Mouse (Mus musculus): Measurements from ENCODE around the gene Myb. TPM values are rescaled to one million over a fixed set of nuclear protein-coding genes. Genes with fewer than 3 reads are reported as not detected.

Gene Myb
- polyA plus RNA-seq, 1 experiment from 2014 or later, result 7.7 TPM

DNA sequence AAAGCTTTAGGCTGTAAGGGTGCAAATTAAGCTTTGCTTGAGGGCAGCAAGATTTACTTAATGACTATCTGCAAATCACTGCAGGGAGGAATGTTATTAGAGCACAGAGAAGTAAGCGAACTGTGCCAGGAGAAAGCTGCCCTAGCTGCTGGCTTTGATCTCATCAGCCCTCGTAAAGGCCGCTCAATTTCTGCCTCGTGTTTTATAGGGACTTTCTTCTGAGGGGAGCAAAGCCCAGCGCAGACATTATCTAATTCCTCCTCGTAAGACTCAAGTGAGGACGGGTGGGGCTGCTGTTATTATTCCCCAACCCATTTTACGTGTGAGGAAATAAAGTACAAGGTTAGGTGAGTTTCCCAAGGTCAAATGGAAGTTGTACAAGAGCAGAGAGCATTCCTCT lies 34.8 kb upstream of the Myb start:
- ATAC-seq (ENCODE audit: low read depth), result no peak
- Histone ChIP-seq H3K4me1 (ENCODE audit: control insufficient read depth, low read depth, low read length) (peaks cover 38% of the 10 kb centered on the region), H3K9me3 (replicated peaks; ENCODE audit: control insufficient read depth, low read length) (no peaks in the 10 kb centered on the region), H3K9ac (ENCODE audit: low read depth, low read length) (peak overlapping the region; percentile 3; the same call in 1 of the 2 replicates), H3K27me3 (ENCODE audit: control insufficient read depth, insufficient read depth, low read depth, low read length) (no peaks in the 10 kb centered on the region), H3K4me2 (ENCODE audit: low read depth, low read length) (peak overlapping the region; percentile 42), H3K4me3 (ENCODE audit: low read depth, low read length) (no peak overlapping the region), H3K36me3 (ENCODE audit: control insufficient read depth, insufficient read depth) (no peaks in the 10 kb centered on the region), H3K27ac (ENCODE audit: low read length) (peak overlapping the region; percentile 78)
- WGBS (ENCODE audit: insufficient replicate concordance), result 40% methylated on average over 8 of the region's 8 CpGs

DNA sequence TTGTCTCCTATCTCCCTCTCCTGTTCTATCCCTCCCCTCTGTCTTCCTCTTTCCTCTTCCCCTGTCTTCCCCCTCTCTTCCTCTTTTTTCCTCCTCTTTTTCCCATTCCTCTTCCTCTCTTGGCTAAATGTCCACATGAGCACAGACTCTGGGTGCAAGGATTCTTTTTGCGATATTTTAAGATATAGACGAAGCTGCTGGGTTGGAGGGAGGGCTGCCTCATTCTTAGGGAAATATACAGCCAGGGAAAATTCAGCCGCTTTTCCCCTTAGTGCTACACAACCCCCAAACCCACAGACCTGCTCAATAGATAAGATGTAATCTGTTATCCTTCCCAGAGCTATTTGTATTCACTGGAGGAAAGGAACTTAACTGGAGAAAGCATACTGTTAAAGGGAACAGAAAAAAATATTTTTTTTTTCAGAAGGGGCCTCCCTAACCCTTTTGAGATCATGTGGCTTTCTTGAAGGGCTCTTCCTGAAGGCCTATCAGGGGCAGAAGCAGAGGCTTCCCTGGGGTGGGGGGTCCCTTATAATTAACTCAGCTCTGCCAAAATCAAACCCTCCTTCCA lies 33.2 kb upstream of the Myb start:
- Histone ChIP-seq H3K4me3 (ENCODE audit: low read depth, low read length) (no peak overlapping the region), H3K27ac (ENCODE audit: low read length) (no peak overlapping the region), H3K4me2 (ENCODE audit: low read depth, low read length) (0 out of 2 replicates have a peak overlapping the region, but pooled peaks have one; percentile 13), H3K36me3 (ENCODE audit: control insufficient read depth, insufficient read depth) (no peaks in the 10 kb centered on the region), H3K4me1 (ENCODE audit: control insufficient read depth, low read depth, low read length) (peaks cover 38% of the 10 kb centered on the region), H3K27me3 (ENCODE audit: control insufficient read depth, insufficient read depth, low read depth, low read length) (no peaks in the 10 kb centered on the region), H3K9me3 (replicated peaks; ENCODE audit: control insufficient read depth, low read length) (no peaks in the 10 kb centered on the region), H3K9ac (ENCODE audit: low read depth, low read length) (no peak overlapping the region; the same call in 1 of the 2 replicates)
- ATAC-seq (ENCODE audit: low read depth), result no peak
- 16% methylated on average over 3 of the region's 3 CpGs for WGBS (ENCODE audit: insufficient replicate concordance)

DNA sequence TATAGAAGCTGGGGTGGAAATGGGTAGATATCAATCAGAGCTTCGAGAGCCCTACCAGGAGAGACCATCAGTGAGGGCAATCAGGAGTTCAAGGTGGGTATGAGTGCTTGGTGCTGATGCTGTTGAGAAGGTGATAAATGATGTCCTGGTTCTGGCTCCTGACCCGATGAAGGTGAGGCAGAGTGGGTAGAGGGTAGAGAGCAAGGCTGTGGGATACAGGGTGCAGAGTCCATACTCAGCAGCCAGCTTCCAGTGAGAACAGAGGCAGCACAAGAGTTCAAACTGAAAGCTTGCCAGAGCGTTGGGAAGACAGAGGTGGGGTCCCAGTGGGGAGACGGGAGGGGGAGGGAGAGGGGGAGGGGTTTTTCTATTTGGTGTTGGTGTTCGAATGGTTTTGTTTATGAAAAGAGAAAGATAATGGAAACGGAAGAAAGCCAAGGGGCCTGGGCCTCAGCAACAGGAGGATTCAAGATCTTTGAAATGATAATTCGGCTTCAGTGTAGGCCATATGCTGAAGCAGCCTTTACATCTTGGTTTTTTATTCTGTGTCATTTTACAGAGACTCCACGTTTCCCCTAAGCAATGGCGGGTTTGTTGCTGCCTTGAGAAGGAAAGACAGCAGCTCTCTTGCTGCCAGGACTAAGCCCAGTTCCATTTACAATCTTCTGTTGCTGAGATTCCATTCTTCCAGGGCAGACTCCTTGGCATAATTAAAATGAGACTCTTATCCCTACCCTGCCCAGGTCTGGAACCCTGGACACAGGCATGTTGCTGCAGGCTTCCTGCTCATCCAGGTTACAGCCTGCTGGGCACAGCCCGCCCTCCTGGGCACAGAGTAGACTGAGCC lies 32.5 kb upstream of the Myb start:
- 21% methylated on average over 10 of the region's 10 CpGs for WGBS (ENCODE audit: insufficient replicate concordance)
- Histone ChIP-seq H3K27ac (ENCODE audit: low read length) (no peak overlapping the region), H3K9ac (ENCODE audit: low read depth, low read length) (no peak overlapping the region; the same call in 1 of the 2 replicates), H3K4me1 (ENCODE audit: control insufficient read depth, low read depth, low read length) (peaks cover 40% of the 10 kb centered on the region), H3K36me3 (ENCODE audit: control insufficient read depth, insufficient read depth) (no peaks in the 10 kb centered on the region), H3K27me3 (ENCODE audit: control insufficient read depth, insufficient read depth, low read depth, low read length) (no peaks in the 10 kb centered on the region), H3K9me3 (replicated peaks; ENCODE audit: control insufficient read depth, low read length) (no peaks in the 10 kb centered on the region), H3K4me3 (ENCODE audit: low read depth, low read length) (no peak overlapping the region), H3K4me2 (ENCODE audit: low read depth, low read length) (peak overlapping the region; percentile 13; the same call in 1 of the 2 replicates)
- no peak for ATAC-seq (ENCODE audit: low read depth)

DNA sequence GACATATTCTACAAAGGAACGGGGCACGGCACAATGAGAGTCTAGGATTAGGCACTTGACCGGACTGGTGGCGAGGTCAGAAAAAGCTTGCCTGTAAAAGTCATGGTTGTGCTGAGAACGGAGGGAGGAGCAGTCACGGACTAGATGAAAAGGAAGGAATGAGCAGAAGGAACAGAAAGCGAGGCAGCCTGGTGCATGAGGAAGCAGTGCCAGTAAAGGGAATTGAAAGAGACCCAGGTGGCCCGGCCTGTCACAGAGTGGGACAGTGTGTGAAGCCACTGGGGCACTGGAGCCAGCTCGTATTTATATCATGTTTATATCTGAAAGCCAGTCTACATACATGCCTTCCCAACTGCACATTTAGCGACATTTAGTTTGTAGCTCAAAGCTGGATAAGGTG lies 31.7 kb upstream of the Myb start:
- 66% methylated on average over 10 of the region's 10 CpGs for WGBS (ENCODE audit: insufficient replicate concordance)
- Histone ChIP-seq H3K27me3 (ENCODE audit: control insufficient read depth, insufficient read depth, low read depth, low read length) (no peaks in the 10 kb centered on the region), H3K9ac (ENCODE audit: low read depth, low read length) (no peak overlapping the region), H3K4me1 (ENCODE audit: control insufficient read depth, low read depth, low read length) (peaks cover 37% of the 10 kb centered on the region), H3K27ac (ENCODE audit: low read length) (no peak overlapping the region), H3K9me3 (replicated peaks; ENCODE audit: control insufficient read depth, low read length) (no peaks in the 10 kb centered on the region), H3K4me3 (ENCODE audit: low read depth, low read length) (no peak overlapping the region), H3K36me3 (ENCODE audit: control insufficient read depth, insufficient read depth) (no peaks in the 10 kb centered on the region), H3K4me2 (ENCODE audit: low read depth, low read length) (no peak overlapping the region)
- no peak for ATAC-seq (ENCODE audit: low read depth)

DNA sequence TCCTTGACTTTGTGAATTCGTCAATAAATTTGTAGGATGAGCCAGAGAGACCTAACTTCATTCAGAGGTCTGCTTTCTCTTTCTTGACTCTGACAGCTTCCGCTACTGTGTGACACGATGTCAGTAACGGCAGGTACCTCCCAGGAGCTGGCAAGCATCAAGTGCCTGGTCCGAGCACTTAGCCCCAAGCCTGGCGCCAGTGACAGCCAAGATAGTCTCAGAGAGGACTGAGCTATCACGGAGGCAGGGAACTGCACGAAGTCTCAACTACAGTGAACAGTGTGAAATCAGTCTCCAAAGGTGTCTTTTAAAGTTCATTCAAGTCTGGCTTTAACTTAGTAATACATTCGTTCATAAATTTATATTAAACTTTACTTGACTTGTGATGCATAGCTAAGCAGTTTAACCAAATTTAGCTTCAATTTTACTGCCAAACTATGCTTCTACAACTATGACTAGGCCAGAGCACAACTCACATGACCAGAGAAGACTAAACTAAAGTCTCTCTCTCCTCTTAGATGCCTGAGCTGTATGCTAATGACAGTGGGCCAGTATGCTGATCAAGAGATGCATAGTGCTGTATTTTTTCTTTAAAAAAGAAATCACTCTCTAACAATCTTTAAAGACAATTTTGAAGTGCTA lies 29.1 kb upstream of the Myb start:
- no peaks in the 10 kb centered on the region for H3K9me3 ChIP-seq (replicated peaks; ENCODE audit: control insufficient read depth, low read length)
- H3K4me3 ChIP-seq (ENCODE audit: low read depth, low read length), result no peak overlapping the region
- no peaks in the 10 kb centered on the region for H3K27me3 ChIP-seq (ENCODE audit: control insufficient read depth, insufficient read depth, low read depth, low read length)
- ATAC-seq (ENCODE audit: low read depth), result no peak
- H3K4me1 ChIP-seq (ENCODE audit: control insufficient read depth, low read depth, low read length), result peaks cover 19% of the 10 kb centered on the region
- WGBS (ENCODE audit: insufficient replicate concordance), result 47% methylated on average over 9 of the region's 9 CpGs
- H3K9ac ChIP-seq (ENCODE audit: low read depth, low read length), result no peak overlapping the region
- H3K4me2 ChIP-seq (ENCODE audit: low read depth, low read length), result no peak overlapping the region
- H3K27ac ChIP-seq (ENCODE audit: low read length), result no peak overlapping the region
- no peaks in the 10 kb centered on the region for H3K36me3 ChIP-seq (ENCODE audit: control insufficient read depth, insufficient read depth)

DNA sequence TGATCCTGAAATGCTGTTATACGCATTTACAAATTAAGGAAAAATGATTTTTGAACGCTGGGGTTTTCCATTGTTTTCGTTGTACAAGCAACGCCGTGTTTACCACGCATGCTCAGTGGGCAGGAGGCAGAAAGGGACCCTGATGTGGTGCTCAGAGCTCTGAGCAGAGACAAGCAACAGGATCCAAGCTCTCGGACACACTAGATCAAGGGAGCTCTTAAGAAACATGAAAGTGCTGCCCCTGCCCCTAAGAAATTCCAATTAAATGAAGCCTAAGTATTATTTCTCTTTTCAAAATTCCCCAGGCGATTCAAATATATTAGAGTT lies 28.5 kb upstream of the Myb start:
- H3K36me3 ChIP-seq (ENCODE audit: control insufficient read depth, insufficient read depth), result no peaks in the 10 kb centered on the region
- H3K4me2 ChIP-seq (ENCODE audit: low read depth, low read length), result peak overlapping the region; percentile 70
- ATAC-seq (ENCODE audit: low read depth), result no peak
- 15% methylated on average over 8 of the region's 8 CpGs for WGBS (ENCODE audit: insufficient replicate concordance)
- no peak overlapping the region for H3K27ac ChIP-seq (ENCODE audit: low read length)
- H3K4me1 ChIP-seq (ENCODE audit: control insufficient read depth, low read depth, low read length), result peaks cover 18% of the 10 kb centered on the region
- H3K27me3 ChIP-seq (ENCODE audit: control insufficient read depth, insufficient read depth, low read depth, low read length), result no peaks in the 10 kb centered on the region
- no peaks in the 10 kb centered on the region for H3K9me3 ChIP-seq (replicated peaks; ENCODE audit: control insufficient read depth, low read length)
- H3K4me3 ChIP-seq (ENCODE audit: low read depth, low read length), result peak overlapping the region; percentile 68
- H3K9ac ChIP-seq (ENCODE audit: low read depth, low read length), result peak overlapping the region; percentile 70

DNA sequence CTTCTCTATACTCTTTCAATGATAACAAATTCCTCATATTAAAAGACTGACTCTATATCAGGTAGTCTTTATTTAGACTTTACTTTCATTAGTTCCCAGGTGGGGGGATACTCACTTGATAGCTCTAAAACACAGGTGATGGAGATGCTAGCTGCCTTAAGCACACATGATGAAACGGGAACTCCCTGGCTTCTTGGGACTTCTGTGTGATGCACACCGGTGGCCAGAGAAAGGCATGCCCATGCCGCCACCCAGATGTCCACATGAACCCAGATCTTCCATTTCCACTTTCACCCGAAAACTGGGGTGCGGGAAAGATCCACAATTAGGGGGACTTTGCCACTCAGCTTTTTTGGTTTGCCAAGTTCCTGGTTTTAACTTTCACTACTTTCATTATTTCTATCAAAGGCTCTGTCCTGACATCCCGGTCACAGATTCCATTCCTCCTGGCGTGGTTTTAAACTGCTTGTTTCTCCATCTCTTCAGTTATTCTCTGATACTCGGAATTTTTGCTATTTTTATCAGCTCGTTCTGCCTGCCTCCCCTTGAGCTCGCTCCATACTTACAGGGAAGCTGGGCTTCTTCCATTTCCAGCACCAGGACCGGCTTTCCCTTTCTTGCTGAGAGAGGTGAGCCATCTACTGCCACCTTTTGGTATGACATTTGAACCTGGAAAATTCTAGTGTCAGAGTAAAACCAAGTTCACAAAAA lies 27.9 kb upstream of the Myb start:
- Histone ChIP-seq H3K27ac (ENCODE audit: low read length) (no peak overlapping the region), H3K9me3 (replicated peaks; ENCODE audit: control insufficient read depth, low read length) (no peaks in the 10 kb centered on the region), H3K36me3 (ENCODE audit: control insufficient read depth, insufficient read depth) (no peaks in the 10 kb centered on the region), H3K4me2 (ENCODE audit: low read depth, low read length) (peak overlapping the region; percentile 70), H3K9ac (ENCODE audit: low read depth, low read length) (peak overlapping the region; percentile 70), H3K4me1 (ENCODE audit: control insufficient read depth, low read depth, low read length) (peaks cover 13% of the 10 kb centered on the region), H3K27me3 (ENCODE audit: control insufficient read depth, insufficient read depth, low read depth, low read length) (no peaks in the 10 kb centered on the region), H3K4me3 (ENCODE audit: low read depth, low read length) (peak overlapping the region; percentile 68)
- 10% methylated on average over 11 of the region's 11 CpGs for WGBS (ENCODE audit: insufficient replicate concordance)
- peak; percentile 54 for ATAC-seq (ENCODE audit: low read depth)

DNA sequence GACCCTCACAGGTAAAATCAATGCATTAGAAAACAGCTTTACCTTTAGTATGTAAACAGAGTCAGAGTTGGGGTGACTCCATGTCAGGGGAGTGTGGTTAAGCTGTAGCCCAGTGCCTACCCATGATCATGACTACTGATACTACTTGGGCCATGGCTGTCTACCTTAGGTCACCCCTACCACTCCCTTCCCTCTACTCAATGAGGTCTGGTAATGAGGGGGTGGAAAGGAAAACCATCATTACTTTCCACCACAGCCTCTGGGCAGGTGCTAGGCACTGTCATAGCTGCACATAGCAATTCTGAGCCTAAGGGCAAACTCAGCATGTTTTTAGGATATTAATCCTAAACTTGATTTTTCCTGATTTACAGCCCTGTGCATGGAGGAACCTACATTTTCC lies 27.1 kb upstream of the Myb start:
- Histone ChIP-seq H3K4me3 (ENCODE audit: low read depth, low read length) (no peak overlapping the region), H3K4me2 (ENCODE audit: low read depth, low read length) (no peak overlapping the region), H3K36me3 (ENCODE audit: control insufficient read depth, insufficient read depth) (no peaks in the 10 kb centered on the region), H3K9me3 (replicated peaks; ENCODE audit: control insufficient read depth, low read length) (no peaks in the 10 kb centered on the region), H3K27me3 (ENCODE audit: control insufficient read depth, insufficient read depth, low read depth, low read length) (no peaks in the 10 kb centered on the region), H3K4me1 (ENCODE audit: control insufficient read depth, low read depth, low read length) (peaks cover 5% of the 10 kb centered on the region), H3K27ac (ENCODE audit: low read length) (no peak overlapping the region), H3K9ac (ENCODE audit: low read depth, low read length) (no peak overlapping the region)
- ATAC-seq (ENCODE audit: low read depth), result no peak
